Mouse (Mus musculus) MEL (cell line): ENCODE measurements at regions not wholly inside any gene's neighbourhood (a gene's known extent, or its start where the extent isn't known, plus 50 kb on each side); places are given as distances from the start of the nearest gene placed in this dataset.

Experiments used
- DNase-seq: peaks from one replicate; pipeline ENCODE4 v3.0.0; 2011; ENCODE audit warnings: low read depth, low spot score
- H3K27ac ChIP-seq: 2 replicates; pipeline ENCODE4 v1.5.1; 2012; ENCODE audit warnings: low read depth, mild to moderate bottlenecking, control low read depth, low read length, moderate library complexity; ENCODE audit not compliant: control insufficient read depth
- H3K27me3 ChIP-seq, 2 experiments: fragments of 150-350 bp in 1 of 2; sonication (generic) in 1 of 2; 2 replicates each; pipeline ENCODE4 v1.6.1; 2012; ENCODE audit warnings: low read length in 2 of 2, mild to moderate bottlenecking in 2 of 2, improper control_type of control experiment in 1 of 2, moderate library complexity in 1 of 2; ENCODE audit not compliant: insufficient read depth in 2 of 2, control insufficient read depth in 1 of 2
- H3K36me3 ChIP-seq, 2 experiments: 2 replicates each; pipeline ENCODE4 v1.6.1; 2012 to 2014; ENCODE audit warnings: low read length in 2 of 2, improper control_type of control experiment in 1 of 2, inconsistent platforms in 1 of 2, mild to moderate bottlenecking in 1 of 2; ENCODE audit not compliant: insufficient read depth in 2 of 2, control insufficient read depth in 1 of 2
- H3K4me1 ChIP-seq, 2 experiments: fragments of 150-350 bp in 1 of 2; sonication (generic) in 1 of 2; 2 replicates each; pipeline ENCODE4 v1.6.1; 2012; ENCODE audit warnings: low read length in 2 of 2, improper control_type of control experiment in 1 of 2, mild to moderate bottlenecking in 1 of 2; ENCODE audit not compliant: insufficient read depth in 2 of 2, control insufficient read depth in 1 of 2
- H3K4me3 ChIP-seq, 2 experiments: fragments of 150-350 bp in 1 of 2; sonication (generic) in 1 of 2; 2 replicates each; pipeline ENCODE4 v1.5.1; 2012; ENCODE audit warnings: low read depth in 2 of 2, low read length in 2 of 2, mild to moderate bottlenecking in 2 of 2, moderate library complexity in 2 of 2, control low read depth in 1 of 2, improper control_type of control experiment in 1 of 2; ENCODE audit not compliant: control insufficient read depth in 1 of 2, insufficient read depth in 1 of 2
- H3K79me2 ChIP-seq: 2 replicates; pipeline ENCODE4 v1.6.1; 2012; ENCODE audit warnings: mild to moderate bottlenecking, low read length, moderate library complexity; ENCODE audit not compliant: control insufficient read depth, poor library complexity, insufficient read depth
- H3K9ac ChIP-seq: 2 replicates; pipeline ENCODE4 v1.6.1; 2012; ENCODE audit warnings: low read depth, mild to moderate bottlenecking, control low read depth, low read length, moderate library complexity; ENCODE audit not compliant: control insufficient read depth, poor library complexity, severe bottlenecking
- H3K9me3 ChIP-seq: fragments of 150-350 bp; sonication (generic); replicated peaks from 2 replicates; pipeline ENCODE4 v1.6.1; 2012; ENCODE audit warnings: mild to moderate bottlenecking, low read length, improper control_type of control experiment, moderate library complexity; ENCODE audit not compliant: insufficient read depth
- CHD2 ChIP-seq: IDR thresholded peaks from 2 replicates; pipeline ENCODE4 v1.6.1; 2011; ENCODE audit warnings: low read length, improper control_type of control experiment
- ETS1 ChIP-seq: IDR thresholded peaks from 2 replicates; pipeline ENCODE4 v1.6.1; 2012; ENCODE audit warnings: low read depth, mild to moderate bottlenecking, inconsistent platforms, low read length, improper control_type of control experiment, moderate library complexity
- GATA1 ChIP-seq: IDR thresholded peaks from 2 replicates; pipeline ENCODE4 v1.6.1; 2011; ENCODE audit warnings: low read depth, low read length, improper control_type of control experiment
- HCFC1 ChIP-seq: IDR thresholded peaks from 2 replicates; pipeline ENCODE4 v1.6.1; 2012; ENCODE audit warnings: low read depth, mild to moderate bottlenecking, inconsistent platforms, low read length, improper control_type of control experiment, moderate library complexity
- JUND ChIP-seq: IDR thresholded peaks from 2 replicates; pipeline ENCODE4 v1.6.1; 2011; ENCODE audit warnings: low read depth, mild to moderate bottlenecking, improper control_type of control experiment, low read length
- KAT2A ChIP-seq: conservative IDR thresholded peaks from 2 replicates; pipeline ENCODE4 v1.6.1; 2012; ENCODE audit warnings: low read depth, low read length, improper control_type of control experiment, inconsistent platforms
- MAFK ChIP-seq: IDR thresholded peaks from 2 replicates; pipeline ENCODE4 v1.6.1; 2011; ENCODE audit warnings: low read depth, mild to moderate bottlenecking, low read length, improper control_type of control experiment, borderline replicate concordance
- MAX ChIP-seq: IDR thresholded peaks from 2 replicates; pipeline ENCODE4 v1.6.1; 2011; ENCODE audit warnings: low read length, improper control_type of control experiment
- MAZ ChIP-seq: IDR thresholded peaks from 2 replicates; pipeline ENCODE4 v1.6.1; 2012; ENCODE audit warnings: low read depth, mild to moderate bottlenecking, inconsistent platforms, low read length, improper control_type of control experiment
- MEF2A ChIP-seq: IDR thresholded peaks from 2 replicates; pipeline ENCODE4 v1.6.1; 2014; ENCODE audit warnings: low read depth, mild to moderate bottlenecking, inconsistent platforms, low read length, improper control_type of control experiment; ENCODE audit not compliant: poor library complexity, insufficient replicate concordance, severe bottlenecking; ENCODE audit errors: extremely low read depth
- MYB ChIP-seq: IDR thresholded peaks from 2 replicates; pipeline ENCODE4 v1.6.1; 2011; ENCODE audit warnings: mild to moderate bottlenecking, low read depth, low read length, improper control_type of control experiment
- MYC ChIP-seq: IDR thresholded peaks from 2 replicates; pipeline ENCODE4 v1.6.1; 2011; ENCODE audit warnings: low read depth, mild to moderate bottlenecking, low read length, improper control_type of control experiment, moderate library complexity
- POLR2A ChIP-seq, 2 experiments: IDR thresholded peaks; 2 replicates each; pipeline ENCODE4 v1.6.1; 2011 to 2012; ENCODE audit warnings: low read length in 2 of 2, mild to moderate bottlenecking in 2 of 2, control low read depth in 1 of 2, improper control_type of control experiment in 1 of 2, low read depth in 1 of 2, moderate library complexity in 1 of 2; ENCODE audit not compliant: control insufficient read depth in 1 of 2, insufficient read depth in 1 of 2, poor library complexity in 1 of 2
- POLR2AphosphoS5 ChIP-seq: IDR thresholded peaks from 2 replicates; pipeline ENCODE4 v1.6.1; 2012; ENCODE audit warnings: low read depth, borderline replicate concordance, mild to moderate bottlenecking, inconsistent platforms, low read length, moderate library complexity, mixed read lengths
- RCOR1 ChIP-seq: IDR thresholded peaks from 2 replicates; pipeline ENCODE4 v1.6.1; 2012; ENCODE audit warnings: low read depth, mild to moderate bottlenecking, inconsistent platforms, low read length, improper control_type of control experiment
- TCF12 ChIP-seq: IDR thresholded peaks from 2 replicates; pipeline ENCODE4 v1.6.1; 2014; ENCODE audit warnings: low read depth, mild to moderate bottlenecking, inconsistent platforms, low read length, improper control_type of control experiment, moderate library complexity
- UBTF ChIP-seq: IDR thresholded peaks from 2 replicates; pipeline ENCODE4 v1.6.1; 2012; ENCODE audit warnings: low read depth, mild to moderate bottlenecking, inconsistent platforms, low read length, improper control_type of control experiment, moderate library complexity, borderline replicate concordance; ENCODE audit not compliant: insufficient read depth
- ZC3H11A ChIP-seq: IDR thresholded peaks from 2 replicates; pipeline ENCODE4 v1.6.1; 2012; ENCODE audit warnings: low read depth, mild to moderate bottlenecking, inconsistent platforms, low read length, improper control_type of control experiment
- ZKSCAN1 ChIP-seq: IDR thresholded peaks from 2 replicates; pipeline ENCODE4 v1.6.1; 2012; ENCODE audit warnings: low read depth, mild to moderate bottlenecking, inconsistent platforms, low read length, improper control_type of control experiment, moderate library complexity
- ZNF384 ChIP-seq: IDR thresholded peaks from 2 replicates; pipeline ENCODE4 v1.6.1; 2012; ENCODE audit warnings: low read depth, mild to moderate bottlenecking, inconsistent platforms, low read length, improper control_type of control experiment

DNA sequence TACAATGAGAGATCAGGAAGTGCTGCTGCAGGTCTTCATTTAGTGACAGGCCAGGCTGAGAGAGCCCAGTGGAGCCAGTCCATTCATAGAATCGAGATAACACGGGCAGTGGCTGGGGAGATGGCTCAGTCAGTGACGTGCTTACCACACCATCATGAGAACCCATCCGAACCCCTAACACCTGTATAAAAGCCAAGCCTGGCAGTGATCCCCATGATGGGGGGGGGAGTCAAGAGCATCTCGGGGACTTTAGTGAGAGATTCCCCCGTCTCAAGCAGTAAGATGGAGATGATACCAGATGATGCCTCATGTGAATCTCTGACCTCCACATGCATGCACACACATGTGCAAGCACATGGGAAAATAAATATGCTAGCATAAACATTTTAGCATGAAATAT is 99.7 kb upstream of the Rbms3 start:
- H3K4me3 ChIP-seq = no peak overlapping the region
- H3K27me3 ChIP-seq = no peaks in the 10 kb centered on the region
- no peaks in the 10 kb centered on the region for H3K36me3 ChIP-seq
- no peak overlapping the region for H3K27ac ChIP-seq
- H3K4me1 ChIP-seq = no peaks in the 10 kb centered on the region
- no peak overlapping the region for H3K9ac ChIP-seq
- H3K79me2 ChIP-seq = no peaks in the 10 kb centered on the region
- TF ChIP-seq POLR2A (IDR thresholded peaks at IDR 0.05; ENCODE audit: control insufficient read depth in 1 of 2, insufficient read depth in 1 of 2, low read depth in 1 of 2, low read length in 2 of 2, poor library complexity in 1 of 2) (no peak), KAT2A (no peak)
- TF ChIP-seq, all 39 proteins: peak for 0
- no peaks in the 10 kb centered on the region for H3K9me3 ChIP-seq
- DNase-seq = no peak

DNA sequence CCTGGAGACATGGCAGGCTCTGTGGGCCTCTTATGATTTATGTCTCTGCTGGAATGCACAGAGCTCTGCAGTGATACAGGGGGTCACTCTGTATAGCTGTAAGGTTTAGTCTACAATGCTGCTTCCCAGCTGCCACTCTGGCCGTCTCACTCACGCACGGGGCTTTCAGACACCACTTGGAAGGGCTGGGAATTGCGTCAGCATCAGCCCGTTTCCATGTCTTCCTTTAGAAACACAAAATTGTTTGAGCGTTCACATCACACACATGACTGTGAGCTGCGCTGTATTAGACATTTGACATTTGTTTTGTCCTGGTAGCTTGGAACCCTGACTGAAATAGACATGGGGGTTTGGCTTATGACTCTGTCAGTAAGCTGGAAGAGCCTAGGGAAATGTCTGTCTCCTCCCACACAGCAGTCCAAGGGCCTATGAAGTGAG is 90.5 kb upstream of the Rbms3 start:
- Histone ChIP-seq H3K9ac (no peak overlapping the region), H3K4me1 (no peaks in the 10 kb centered on the region), H3K36me3 (no peaks in the 10 kb centered on the region), H3K4me3 (no peak overlapping the region), H3K79me2 (no peaks in the 10 kb centered on the region), H3K9me3 (no peaks in the 10 kb centered on the region), H3K27ac (no peak overlapping the region), H3K27me3 (no peaks in the 10 kb centered on the region)
- no peak for DNase-seq
- TF ChIP-seq POLR2AphosphoS5 = no peak
- no peak for TF ChIP-seq MEF2A
- no peak for TF ChIP-seq HCFC1
- no peak for TF ChIP-seq POLR2A (IDR thresholded peaks at IDR 0.05; ENCODE audit: control insufficient read depth in 1 of 2, insufficient read depth in 1 of 2, low read depth in 1 of 2, low read length in 2 of 2, poor library complexity in 1 of 2)
- no peak for TF ChIP-seq ZNF384
- TF ChIP-seq MYB = no peak
- no peak for TF ChIP-seq CHD2
- TF ChIP-seq MYC = no peak
- TF ChIP-seq MAZ = no peak
- TF ChIP-seq MAFK = no peak
- no peak for TF ChIP-seq ZKSCAN1
- TF ChIP-seq RCOR1 = no peak
- TF ChIP-seq ZC3H11A = no peak
- TF ChIP-seq ETS1 = no peak
- TF ChIP-seq GATA1 = no peak
- TF ChIP-seq JUND = no peak
- no peak for TF ChIP-seq UBTF
- no peak for TF ChIP-seq MAX
- TF ChIP-seq TCF12 = no peak
- no peak for TF ChIP-seq KAT2A
